Comparison of ENCODE assay signal across 9 mouse cellular contexts in genomic region chr6:142571629-142572360, GRCm38 (mm10). TPM values are rescaled to one million over a fixed set of nuclear protein-coding genes. Genes with fewer than 3 reads are reported as not detected.
DNase-seq lines count a peak whose midpoint lies in the region; ATAC-seq and TF ChIP-seq lines count a peak whose summit lies in the region.
"Had no signal": no experiment of that assay in that cellular context is flagged by ENCODE, and none has a peak within 500 bp of the region (broad histone marks: within the 10 kb centered on the region; RNA-seq: fewer than 3 reads in every experiment).

No protein-coding gene starts in this region.

- ATAC-seq in lung, embryonic 14.5 days (ENCODE audit: insufficient read depth), result 0 out of 2 replicates have a peak, but pooled peaks have one; percentile 8
- ATAC-seq in forebrain, embryonic 11.5 days (replicated peaks; ENCODE audit: low FRiP score), result peak; percentile 52
- peak; percentile 59 for ATAC-seq in kidney, embryonic 14.5 days (ENCODE audit: low FRiP score, low TSS enrichment)
- peak; percentile 62 for ATAC-seq in midbrain, embryonic 11.5 days (ENCODE audit: low FRiP score)
- no peak for ATAC-seq in frontal cortex, adult (ENCODE audit: low TSS enrichment)

- no peak for TF ChIP-seq CTCF in lung, embryonic 14.5 days (IDR thresholded peaks at IDR 0.05; ENCODE audit: low read depth)

- peak overlapping the region; percentile 81 for H3K4me2 ChIP-seq in lung, embryonic 14.5 days
- H3K4me2 ChIP-seq in forebrain, embryonic 11.5 days (ENCODE audit: low read depth, low read length, severe bottlenecking), result peak overlapping the region; percentile 96
- H3K4me2 ChIP-seq in kidney, embryonic 14.5 days (replicated peaks; ENCODE audit: low read depth, low read length), result peak overlapping the region; percentile 52
- H3K4me2 ChIP-seq in midbrain, embryonic 11.5 days, result peak overlapping the region; percentile 70

- peak overlapping the region; percentile 38; the same call in 1 of the 2 replicates for H3K27ac ChIP-seq in lung, embryonic 14.5 days (ENCODE audit: low read depth)
- no peak overlapping the region for H3K27ac ChIP-seq in forebrain, embryonic 11.5 days (ENCODE audit: low read depth, low read length)
- no peak overlapping the region; the same call in 1 of the 2 replicates for H3K27ac ChIP-seq in kidney, embryonic 14.5 days (ENCODE audit: low read depth, low read length)
- H3K27ac ChIP-seq in midbrain, embryonic 11.5 days (ENCODE audit: low read depth, low read length), result no peak overlapping the region
- H3K27ac ChIP-seq: macrophage had no signal

- peaks cover 9% of the 10 kb centered on the region for H3K4me1 ChIP-seq in lung, embryonic 14.5 days (ENCODE audit: insufficient read depth)
- peaks cover 5% of the 10 kb centered on the region; the same call in 1 of the 2 replicates for H3K4me1 ChIP-seq in forebrain, embryonic 11.5 days (replicated peaks; ENCODE audit: control insufficient read depth, insufficient read depth, low read length)
- no peaks in the 10 kb centered on the region; the same call in 1 of the 2 replicates for H3K4me1 ChIP-seq in kidney, embryonic 14.5 days (ENCODE audit: control insufficient read depth, insufficient read depth, low read length)
- H3K4me1 ChIP-seq in midbrain, embryonic 11.5 days (ENCODE audit: control insufficient read depth, insufficient read depth, low read length), result no peaks in the 10 kb centered on the region

- no peaks in the 10 kb centered on the region for H3K9me3 ChIP-seq in lung, embryonic 14.5 days (ENCODE audit: low read depth, low read length)
- no peaks in the 10 kb centered on the region for H3K9me3 ChIP-seq in forebrain, embryonic 11.5 days (ENCODE audit: control insufficient read depth, low read length)
- no peaks in the 10 kb centered on the region for H3K9me3 ChIP-seq in kidney, embryonic 14.5 days (ENCODE audit: control insufficient read depth, low read length)
- no peaks in the 10 kb centered on the region for H3K9me3 ChIP-seq in midbrain, embryonic 11.5 days (ENCODE audit: control insufficient read depth, low read length)

- H3K36me3 ChIP-seq in lung, embryonic 14.5 days (ENCODE audit: insufficient read depth), result no peaks in the 10 kb centered on the region
- H3K36me3 ChIP-seq in forebrain, embryonic 11.5 days (ENCODE audit: control insufficient read depth, insufficient read depth, low read length), result no peaks in the 10 kb centered on the region
- no peaks in the 10 kb centered on the region for H3K36me3 ChIP-seq in kidney, embryonic 14.5 days (ENCODE audit: control insufficient read depth, insufficient read depth, low read length)
- no peaks in the 10 kb centered on the region for H3K36me3 ChIP-seq in midbrain, embryonic 11.5 days (ENCODE audit: control insufficient read depth, insufficient read depth, low read length)

- peak overlapping the region; percentile 46 for H3K4me3 ChIP-seq in lung, embryonic 14.5 days (ENCODE audit: low read depth, low read length)
- peak overlapping the region; percentile 43 for H3K4me3 ChIP-seq in forebrain, embryonic 11.5 days (ENCODE audit: low read depth, low read length)
- peak overlapping the region; percentile 43 for H3K4me3 ChIP-seq in kidney, embryonic 14.5 days (ENCODE audit: low read length)
- H3K4me3 ChIP-seq in midbrain, embryonic 11.5 days (ENCODE audit: low read depth, low read length), result peak overlapping the region; percentile 39

- H3K9ac ChIP-seq in lung, embryonic 14.5 days, result peak overlapping the region; percentile 48; the same call in 1 of the 2 replicates
- peak overlapping the region; percentile 39 for H3K9ac ChIP-seq in forebrain, embryonic 11.5 days (ENCODE audit: low read length)
- peak overlapping the region; percentile 29 for H3K9ac ChIP-seq in kidney, embryonic 14.5 days (ENCODE audit: low read depth, low read length)
- H3K9ac ChIP-seq in midbrain, embryonic 11.5 days (ENCODE audit: low read length), result peak overlapping the region; percentile 35; the same call in 1 of the 2 replicates

- peaks cover 29% of the 10 kb centered on the region for H3K27me3 ChIP-seq in lung, embryonic 14.5 days (ENCODE audit: insufficient read depth, low read length)
- peaks cover 35% of the 10 kb centered on the region for H3K27me3 ChIP-seq in forebrain, embryonic 11.5 days (ENCODE audit: control insufficient read depth, insufficient read depth, low read length)
- peaks cover 22% of the 10 kb centered on the region for H3K27me3 ChIP-seq in kidney, embryonic 14.5 days (ENCODE audit: control insufficient read depth, insufficient read depth, low read length)
- H3K27me3 ChIP-seq in midbrain, embryonic 11.5 days (ENCODE audit: control insufficient read depth, insufficient read depth, low read length), result peaks cover 35% of the 10 kb centered on the region

- WGBS in lung, embryonic 14.5 days, result 3% methylated on average over 21 of the region's 21 CpGs
- WGBS in forebrain, embryonic 11.5 days, result 3% methylated on average over 21 of the region's 21 CpGs
- 2% methylated on average over 21 of the region's 21 CpGs for WGBS in kidney, embryonic 14.5 days
- 3% methylated on average over 21 of the region's 21 CpGs for WGBS in midbrain, embryonic 11.5 days

- peak; percentile 41 for DNase-seq in lung, embryonic 14.5 days
- no peak for DNase-seq in lung, postnatal 36 days
- DNase-seq in forebrain, embryonic 11.5 days (ENCODE audit: low spot score), result no peak
- peak; percentile 93 for DNase-seq in midbrain, embryonic 11.5 days (ENCODE audit: low spot score, missing footprints)
- DNase-seq in MN1 (ENCODE audit: low spot score), result no peak
- DNase-seq in gastrocnemius, postnatal 25 days, result no peak

RNA-seq across cellular contexts. Expression of gene Kcnj8, which starts 0.4 kb away (rescaled TPM):
- polyA plus RNA-seq in lung, embryonic 14.5 days (2014; fragmentation: Nextera tagmentation; extraction: Ambion mirVana), result 13.6 and 16.3 TPM in 2 replicates
- 4.0 and 5.5 TPM in 2 replicates for polyA plus RNA-seq in forebrain, embryonic 11.5 days (2014; fragmentation: Nextera tagmentation; extraction: Ambion mirVana)
- 18.8 and 21.0 TPM in 2 replicates for polyA plus RNA-seq in kidney, embryonic 14.5 days (2014; fragmentation: Nextera tagmentation; extraction: Ambion mirVana)
- polyA plus RNA-seq in midbrain, embryonic 11.5 days (2014; fragmentation: Nextera tagmentation; extraction: Ambion mirVana), result 6.6 and 8.2 TPM in 2 replicates
- 1 to 10 TPM; 8.2 to 8.8 TPM for total RNA-seq in gastrocnemius, postnatal 25 days (2021)
- polyA plus RNA-seq: macrophage had no signal

Comparison
In these comparisons a context has a peak if more than half of its experiments do, and no peak if none do; other contexts are left out.
1. DNase-seq: peak in lung, embryonic 14.5 days (single experiment) and midbrain, embryonic 11.5 days (single experiment); none in lung, postnatal 36 days (single experiment), forebrain, embryonic 11.5 days (single experiment), MN1 (single experiment) and gastrocnemius, postnatal 25 days (single experiment).
2. Peak in every context shown above with its lines, with median percentiles within 50 percentile points of each other: H3K4me2 ChIP-seq, H3K4me3 ChIP-seq and H3K9ac ChIP-seq.